Mouse (Mus musculus) ES-E14 (cell line): ENCODE results near the gene Fam111a. TPM values are rescaled to one million over a fixed set of nuclear protein-coding genes. Genes with fewer than 3 reads are reported as not detected.

Experiments used
- DNase-seq: peaks from one replicate; pipeline ENCODE4 v3.0.0-alpha.2; 2013; ENCODE audit warnings: low read depth, low spot score
- H3K27ac ChIP-seq: 2 replicates; pipeline ENCODE4 v1.5.1; 2012; ENCODE audit warnings: low read depth, mild to moderate bottlenecking, low read length, moderate library complexity, mixed read lengths; ENCODE audit not compliant: poor library complexity, insufficient read depth, severe bottlenecking
- H3K36me3 ChIP-seq: 2 replicates; pipeline ENCODE4 v1.6.1; 2012; ENCODE audit warnings: mild to moderate bottlenecking, low read length, moderate library complexity, mixed read lengths; ENCODE audit not compliant: control insufficient read depth, poor library complexity, insufficient read depth, severe bottlenecking
- H3K4me1 ChIP-seq, 2 experiments: fragments of 150-350 bp in 1 of 2; sonication (generic) in 1 of 2; 2 replicates each; pipeline ENCODE4 v1.6.1; 2012; ENCODE audit warnings: low read length in 2 of 2, mild to moderate bottlenecking in 1 of 2, mixed read lengths in 1 of 2; ENCODE audit not compliant: control insufficient read depth in 2 of 2, insufficient read depth in 2 of 2, poor library complexity in 1 of 2
- H3K4me3 ChIP-seq, 2 experiments: fragments of 150-350 bp in 1 of 2; sonication (generic) in 1 of 2; 2 replicates each; pipeline ENCODE4 v1.5.1; 2012; ENCODE audit warnings: low read length in 2 of 2, low read depth in 1 of 2, mild to moderate bottlenecking in 1 of 2, mixed read lengths in 1 of 2; ENCODE audit not compliant: insufficient read depth in 1 of 2, poor library complexity in 1 of 2, severe bottlenecking in 1 of 2
- H3K9ac ChIP-seq: 2 replicates; pipeline ENCODE4 v1.6.1; 2012; ENCODE audit warnings: low read depth, mild to moderate bottlenecking, low read length, mixed read lengths; ENCODE audit not compliant: poor library complexity, insufficient read depth, severe bottlenecking
- H3K9me3 ChIP-seq: fragments of 150-350 bp; sonication (generic); 2 replicates; pipeline ENCODE4 v1.6.1; 2012; ENCODE audit warnings: low read depth, mild to moderate bottlenecking, low read length; ENCODE audit not compliant: control insufficient read depth, insufficient read depth
- CHD2 ChIP-seq: IDR thresholded peaks from 2 replicates; pipeline ENCODE4 v1.6.1; 2014; ENCODE audit warnings: mild to moderate bottlenecking, low read depth, low read length, inconsistent platforms
- HCFC1 ChIP-seq: IDR thresholded peaks from 2 replicates; pipeline ENCODE4 v1.6.1; 2012; ENCODE audit warnings: low read length, inconsistent platforms, borderline replicate concordance; ENCODE audit not compliant: insufficient read depth
- MAFK ChIP-seq: IDR thresholded peaks from 2 replicates; pipeline ENCODE4 v1.6.1; 2014; ENCODE audit warnings: mild to moderate bottlenecking, low read depth, low read length, inconsistent platforms; ENCODE audit not compliant: insufficient read depth
- ZC3H11A ChIP-seq: IDR thresholded peaks from 2 replicates; pipeline ENCODE4 v1.6.1; 2012; ENCODE audit warnings: low read depth, mild to moderate bottlenecking, inconsistent platforms, low read length, borderline replicate concordance
- ZNF384 ChIP-seq: IDR thresholded peaks from 2 replicates; pipeline ENCODE4 v1.6.1; 2012; ENCODE audit warnings: low read depth, low read length, inconsistent platforms
- in situ Hi-C, 2 experiments: fragments of 600-800 bp; cut with MboI; formaldehyde crosslinking; loops; one replicate each; pipeline ENCODE4 v1.15.1; 2025; ENCODE audit warnings: low sequenced_read_pairs in 2 of 2, inconsistent platforms in 1 of 2; ENCODE audit not compliant: unreplicated experiment in 2 of 2
- total RNA-seq: library from RNA; depleted of rRNA; stranded (reverse); fragments of 300-350 nt; gene quantifications from 2 replicates; pipeline ENCODE4 v1.2.3, GENCODE M21; 2012

The Fam111a gene
- total RNA-seq, 1 experiment = 15.0 TPM

DNA sequence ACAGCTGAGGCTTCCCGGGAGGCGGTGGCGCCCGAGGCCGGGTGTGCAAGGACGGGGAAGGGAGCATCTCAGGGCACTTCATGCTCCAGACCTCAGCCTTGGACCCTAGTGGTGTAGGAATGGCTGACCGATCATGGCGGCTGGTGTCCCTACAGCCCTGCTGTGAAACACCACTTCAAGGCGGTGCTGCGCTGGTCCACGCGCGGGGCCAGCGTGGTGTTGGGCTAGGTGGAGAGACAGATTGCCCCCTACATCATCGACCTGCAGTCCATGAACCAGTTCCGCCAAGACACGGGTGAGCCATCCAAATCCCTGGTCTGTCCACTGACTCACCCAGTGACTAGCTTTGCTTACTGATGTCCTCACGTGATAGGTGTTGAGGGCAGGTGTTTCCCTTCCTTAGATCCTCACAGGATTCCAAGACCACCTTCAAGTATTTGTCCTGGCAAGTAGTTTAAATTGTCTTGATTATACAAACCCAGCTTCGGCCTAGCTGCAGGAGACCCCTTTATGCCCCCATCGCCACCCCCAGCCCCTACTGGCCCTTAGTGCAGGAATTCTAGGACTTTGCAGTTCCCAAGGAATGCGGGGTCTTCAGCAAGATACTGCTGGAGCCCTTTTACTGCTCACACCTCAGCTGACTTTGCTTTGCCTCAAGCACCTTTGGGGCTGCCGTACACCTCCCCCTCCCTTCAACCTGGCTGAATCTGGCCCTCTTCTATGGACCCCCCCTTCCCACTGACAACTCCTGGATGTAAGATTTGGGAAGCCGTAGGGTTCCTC, 50.9 kb downstream of the Fam111a start:
- Histone ChIP-seq H3K9ac (peak overlapping the region; percentile 44), H3K4me3 (peak overlapping the region; percentile 66 to 76), H3K9me3 (no peaks in the 10 kb centered on the region), H3K27ac (no peak overlapping the region), H3K36me3 (no peaks in the 10 kb centered on the region), H3K4me1 (no peaks in the 10 kb centered on the region; a peak in 1 of 4 replicates)
- TF ChIP-seq ZNF384 (no peak), MAFK (no peak), ZC3H11A (no peak), HCFC1 (no peak), CHD2 (no peak)
- DNase-seq = no peak
- in situ Hi-C loops = no loop called here

GRCm38 (mm10) chr19:12597073-12597405, 51.5 kb downstream of the Fam111a start:
- no peak overlapping the region for H3K9ac ChIP-seq
- TF ChIP-seq MAFK (no peak), ZC3H11A (no peak), HCFC1 (no peak), CHD2 (no peak), ZNF384 (no peak)
- H3K36me3 ChIP-seq = no peaks in the 10 kb centered on the region
- in situ Hi-C loops = no loop called here
- no peaks in the 10 kb centered on the region; a peak in 1 of 4 replicates for H3K4me1 ChIP-seq
- no peak for DNase-seq
- no peak overlapping the region for H3K27ac ChIP-seq
- no peak overlapping the region for H3K4me3 ChIP-seq
- H3K9me3 ChIP-seq = no peaks in the 10 kb centered on the region

DNA sequence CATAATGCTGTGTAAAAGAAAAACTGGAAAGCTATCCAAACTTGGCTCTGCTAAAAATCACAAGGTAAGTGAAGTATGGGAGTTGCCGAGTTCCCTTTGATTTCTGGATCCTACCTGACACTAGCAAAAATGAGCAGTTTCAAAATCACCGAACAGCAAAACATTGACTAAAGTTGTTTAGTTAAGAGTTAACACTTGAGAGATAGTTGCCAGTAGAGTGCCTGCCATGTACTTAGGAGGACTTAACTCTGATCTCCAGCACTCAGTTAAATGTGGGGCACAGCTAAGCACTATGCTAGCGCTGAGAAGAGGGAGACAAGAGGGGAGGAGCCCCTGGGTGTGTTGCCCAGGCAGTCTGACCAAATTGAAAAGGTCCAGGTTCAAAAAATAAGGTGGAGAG, 53.1 kb downstream of the Fam111a start:
- Histone ChIP-seq H3K9me3 (no peaks in the 10 kb centered on the region), H3K4me3 (no peak overlapping the region), H3K4me1 (no peaks in the 10 kb centered on the region; a peak in 1 of 4 replicates), H3K27ac (no peak overlapping the region), H3K36me3 (no peaks in the 10 kb centered on the region), H3K9ac (no peak overlapping the region)
- TF ChIP-seq ZC3H11A (no peak), HCFC1 (no peak), ZNF384 (no peak), CHD2 (no peak), MAFK (no peak)
- in situ Hi-C loops = no loop called here
- DNase-seq = no peak

DNA sequence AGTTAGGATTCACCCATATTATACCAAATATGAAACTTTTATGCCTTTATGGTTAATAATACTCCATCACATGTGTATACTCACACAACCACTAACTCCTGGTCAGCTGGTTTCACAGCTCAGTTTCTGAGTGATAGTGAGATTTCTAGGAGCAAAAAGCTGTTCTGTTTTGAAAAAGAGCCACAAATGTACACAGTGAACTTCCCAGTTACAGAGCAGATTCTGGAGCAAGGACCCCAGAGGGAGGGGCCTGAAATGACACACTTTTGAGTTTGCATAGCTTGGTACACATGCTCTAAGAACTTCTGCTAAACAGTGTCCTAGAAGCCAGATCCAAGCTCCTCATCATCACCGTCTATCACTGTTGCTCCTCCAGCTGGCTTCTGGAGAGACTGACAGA, 54.1 kb downstream of the Fam111a start, which contains the start of gene Gm4952:
Gm4952 (plus strand) TSS at position 301 of the 400 bp plus-strand sequence.
- no peak for TF ChIP-seq ZNF384
- no peak for TF ChIP-seq MAFK
- TF ChIP-seq ZC3H11A = no peak
- no peak for TF ChIP-seq CHD2
- TF ChIP-seq HCFC1 = no peak
- H3K27ac ChIP-seq = no peak within 1 kb of the TSS
- in situ Hi-C loops = no loop called here
- H3K4me3 ChIP-seq = no peak within 1 kb of the TSS
- H3K9me3 ChIP-seq = no peaks in the 10 kb centered on the region
- no peaks in the 10 kb centered on the region for H3K36me3 ChIP-seq
- no peak within 1 kb of the TSS for H3K9ac ChIP-seq
- DNase-seq = no peak
- H3K4me1 ChIP-seq = no peaks in the 10 kb centered on the region; a peak in 1 of 4 replicates
